8 mouse cellular contexts compared by ENCODE assay signal in genomic region chr9:41581741-41582140, GRCm38 (mm10).
A peak's percentile ranks its signal among the peaks of the same experiment; 100 is the strongest.
DNase-seq lines count a peak whose midpoint lies in the region; ATAC-seq and TF ChIP-seq lines count a peak whose summit lies in the region.

No protein-coding gene starts in this region.

- peak overlapping the region; percentile 47 for H3K27ac ChIP-seq in lung, embryonic 15.5 days
- H3K27ac ChIP-seq in forebrain, embryonic 13.5 days: peak overlapping the region; percentile 99
- H3K27ac ChIP-seq in intestine, embryonic 16.5 days (ENCODE audit: low read length): peak overlapping the region; percentile 57
- peak overlapping the region; percentile 98 for H3K27ac ChIP-seq in neural tube, embryonic 15.5 days (replicated peaks)

- TF ChIP-seq CTCF in lung, adult 2 months (IDR thresholded peaks at IDR 0.05; ENCODE audit: insufficient read depth, low read length): no peak

- H3K36me3 ChIP-seq in lung, embryonic 15.5 days: no peaks in the 10 kb centered on the region
- H3K36me3 ChIP-seq in forebrain, embryonic 13.5 days (ENCODE audit: poor library complexity, severe bottlenecking): peaks cover 4% of the 10 kb centered on the region
- no peaks in the 10 kb centered on the region for H3K36me3 ChIP-seq in intestine, embryonic 16.5 days (ENCODE audit: control insufficient read depth, insufficient read depth, low read length)
- no peaks in the 10 kb centered on the region for H3K36me3 ChIP-seq in neural tube, embryonic 15.5 days

- no peaks in the 10 kb centered on the region for H3K9me3 ChIP-seq in lung, embryonic 15.5 days
- no peaks in the 10 kb centered on the region for H3K9me3 ChIP-seq in forebrain, embryonic 13.5 days (replicated peaks)
- H3K9me3 ChIP-seq in intestine, embryonic 16.5 days (ENCODE audit: control insufficient read depth, low read length): no peaks in the 10 kb centered on the region
- H3K9me3 ChIP-seq in neural tube, embryonic 15.5 days (replicated peaks): no peaks in the 10 kb centered on the region

- peak overlapping the region; percentile 72 for H3K4me2 ChIP-seq in lung, embryonic 15.5 days
- peak overlapping the region; percentile 68 for H3K4me2 ChIP-seq in forebrain, embryonic 13.5 days
- peak overlapping the region; percentile 45 for H3K4me2 ChIP-seq in intestine, embryonic 16.5 days (ENCODE audit: low read depth, low read length)
- H3K4me2 ChIP-seq in neural tube, embryonic 15.5 days: peak overlapping the region; percentile 61

- H3K4me3 ChIP-seq in lung, embryonic 15.5 days: peak overlapping the region; percentile 52
- H3K4me3 ChIP-seq in lung, adult 2 months (replicated peaks; ENCODE audit: extremely low read depth, low read depth, low read length): no peak overlapping the region
- peak overlapping the region; percentile 86 for H3K4me3 ChIP-seq in forebrain, embryonic 13.5 days
- H3K4me3 ChIP-seq in intestine, embryonic 16.5 days (ENCODE audit: low read length): peak overlapping the region; percentile 63
- H3K4me3 ChIP-seq in neural tube, embryonic 15.5 days (replicated peaks): peak overlapping the region; percentile 62

- 4% methylated on average over 9 of the region's 9 CpGs for WGBS in lung, embryonic 15.5 days
- 21% methylated on average over 9 of the region's 9 CpGs for WGBS in lung, adult 2 months
- 1% methylated on average over 9 of the region's 9 CpGs for WGBS in forebrain, embryonic 13.5 days
- 11% methylated on average over 9 of the region's 9 CpGs for WGBS in intestine, embryonic 16.5 days
- WGBS in neural tube, embryonic 15.5 days: 11% methylated on average over 9 of the region's 9 CpGs

- H3K9ac ChIP-seq in lung, embryonic 15.5 days: peak overlapping the region; percentile 41
- peak overlapping the region; percentile 99 for H3K9ac ChIP-seq in forebrain, embryonic 13.5 days
- peak overlapping the region; percentile 73 for H3K9ac ChIP-seq in intestine, embryonic 16.5 days (ENCODE audit: low read depth, low read length)
- peak overlapping the region; percentile 94 for H3K9ac ChIP-seq in neural tube, embryonic 15.5 days (replicated peaks)

- H3K4me1 ChIP-seq in lung, embryonic 15.5 days: peaks cover 7% of the 10 kb centered on the region
- H3K4me1 ChIP-seq in lung, adult 2 months (ENCODE audit: control insufficient read depth, insufficient read depth, low read length): no peaks in the 10 kb centered on the region
- peaks cover 35% of the 10 kb centered on the region for H3K4me1 ChIP-seq in forebrain, embryonic 13.5 days
- peaks cover 3% of the 10 kb centered on the region for H3K4me1 ChIP-seq in intestine, embryonic 16.5 days (ENCODE audit: control insufficient read depth, insufficient read depth, low read length)
- H3K4me1 ChIP-seq in neural tube, embryonic 15.5 days: peaks cover 25% of the 10 kb centered on the region

- no peak for DNase-seq in lung, adult 2 months
- no peak for DNase-seq in cerebellum, postnatal 36 days
- DNase-seq in spleen, postnatal 10 days (ENCODE audit: low spot score in 2 of 2): no peak
- no peak for DNase-seq in thymus, postnatal 0 days (ENCODE audit: low spot score)

- no peak for TF ChIP-seq POLR2A in lung, adult 2 months (IDR thresholded peaks at IDR 0.05; ENCODE audit: borderline replicate concordance, extremely low read depth, low read depth, low read length)

- H3K27me3 ChIP-seq in lung, embryonic 15.5 days: peaks cover 11% of the 10 kb centered on the region; the same call in 1 of the 2 replicates
- H3K27me3 ChIP-seq in forebrain, embryonic 13.5 days: no peaks in the 10 kb centered on the region
- no peaks in the 10 kb centered on the region for H3K27me3 ChIP-seq in intestine, embryonic 16.5 days (replicated peaks; ENCODE audit: control insufficient read depth, insufficient read depth, low read length)
- no peaks in the 10 kb centered on the region for H3K27me3 ChIP-seq in neural tube, embryonic 15.5 days (replicated peaks)

- ATAC-seq in lung, embryonic 15.5 days (ENCODE audit: borderline replicate concordance, extremely low read depth, low FRiP score, low TSS enrichment): no peak
- ATAC-seq in forebrain, embryonic 13.5 days: no peak
- ATAC-seq in intestine, embryonic 16.5 days: no peak
- ATAC-seq in neural tube, embryonic 15.5 days (ENCODE audit: low FRiP score): no peak

Comparison
In these comparisons a context has a peak if more than half of its experiments do, and no peak if none do; other contexts are left out.
1. H3K27ac ChIP-seq: peak in every context shown above with its lines; median percentile 99 in forebrain, embryonic 13.5 days; 98 in neural tube, embryonic 15.5 days; 57 in intestine, embryonic 16.5 days; 47 in lung, embryonic 15.5 days.
2. H3K9ac ChIP-seq: peak in every context shown above with its lines; median percentile 99 in forebrain, embryonic 13.5 days; 94 in neural tube, embryonic 15.5 days; 73 in intestine, embryonic 16.5 days; 41 in lung, embryonic 15.5 days.